Mouse (Mus musculus): ENCODE measurements around the gene 8030411F24Rik. TPM values are rescaled to one million over a fixed set of nuclear protein-coding genes. Genes with fewer than 3 reads are reported as not detected.
A peak's percentile ranks its signal among the peaks of the same experiment; 100 is the strongest.
"Not testable (repeated sequence)": the region's sequence is repeated elsewhere in the genome, so short reads cannot be mapped to it uniquely, and the experiment has no call there.

The 8030411F24Rik gene
- not detected in 2 replicates for polyA plus RNA-seq (2012; rRNA removed)

DNA sequence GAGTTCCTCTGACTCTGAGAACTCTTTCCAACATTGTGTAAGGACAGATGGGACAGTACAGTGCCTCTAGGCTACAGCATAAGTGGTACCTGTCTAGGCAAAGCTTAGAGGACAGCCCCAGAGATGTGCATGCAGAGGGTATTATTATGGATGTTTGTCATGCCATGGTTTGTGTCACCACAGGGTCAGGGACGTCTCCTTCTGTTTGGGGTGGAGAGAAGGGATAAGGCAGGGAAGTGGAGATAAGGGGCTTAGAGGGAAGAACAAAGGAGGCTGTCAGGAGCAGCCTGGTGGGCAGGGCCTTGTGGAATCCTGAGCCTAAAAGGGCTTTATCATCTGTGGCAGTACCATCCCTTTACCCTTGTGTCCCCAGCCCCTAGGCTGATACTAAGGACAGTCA is at the start of gene 8030411F24Rik:
Gene 8030411F24Rik, plus strand, starts transcription at position 301 of the 400 bp plus-strand sequence.
- TF ChIP-seq POLR2A (IDR thresholded peaks at IDR 0.05; ENCODE audit: borderline replicate concordance, extremely low read depth, insufficient read depth, insufficient read length, poor library complexity, severe bottlenecking): no peak
- TF ChIP-seq CTCF (IDR thresholded peaks at IDR 0.05; ENCODE audit: borderline replicate concordance, extremely low read depth, insufficient read depth, insufficient read length): no peak
- no peak for DNase-seq (ENCODE audit: low read depth)

DNA sequence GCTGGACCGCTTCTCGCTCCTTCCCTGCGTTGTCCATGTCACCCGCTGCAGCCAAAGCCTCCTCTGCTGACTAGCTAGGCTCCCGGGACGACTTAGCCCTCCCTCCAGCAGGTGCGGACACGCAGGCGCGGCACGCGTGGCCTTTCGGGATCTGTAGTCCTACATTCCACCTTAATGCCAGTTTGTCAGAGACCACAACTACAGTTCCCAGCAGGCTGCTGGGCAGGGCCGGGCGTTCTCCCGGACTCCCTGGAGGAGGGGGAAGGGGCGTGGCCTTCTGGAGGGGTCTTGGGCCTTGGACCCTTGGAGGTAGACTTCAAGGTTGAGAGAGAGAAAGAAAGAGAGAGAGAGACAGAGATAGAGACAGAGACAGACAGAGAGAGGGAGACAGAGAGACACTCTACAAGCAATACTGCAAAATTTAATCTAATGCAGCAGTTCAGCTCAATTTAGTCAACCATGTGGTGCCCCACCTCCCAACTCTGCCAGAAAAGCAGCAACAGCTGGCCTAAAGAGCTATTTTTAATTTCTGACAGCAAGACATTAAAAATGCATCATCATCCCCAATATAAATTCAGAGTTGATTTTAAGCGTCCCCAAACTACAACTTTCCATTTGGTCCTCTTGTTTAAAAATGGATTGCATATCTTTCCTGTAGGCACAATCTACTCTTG is 49.3 kb upstream of the 8030411F24Rik start, which contains the start of gene Napb:
Gene Napb, minus strand, starts transcription at position 141 of the 674 bp plus-strand sequence.
- TF ChIP-seq POLR2A (IDR thresholded peaks at IDR 0.05; ENCODE audit: borderline replicate concordance, extremely low read depth, insufficient read depth, insufficient read length, poor library complexity, severe bottlenecking): peak; percentile 57; the same call in 1 of the 2 replicates
- no peak for TF ChIP-seq CTCF (IDR thresholded peaks at IDR 0.05; ENCODE audit: borderline replicate concordance, extremely low read depth, insufficient read depth, insufficient read length)

DNA sequence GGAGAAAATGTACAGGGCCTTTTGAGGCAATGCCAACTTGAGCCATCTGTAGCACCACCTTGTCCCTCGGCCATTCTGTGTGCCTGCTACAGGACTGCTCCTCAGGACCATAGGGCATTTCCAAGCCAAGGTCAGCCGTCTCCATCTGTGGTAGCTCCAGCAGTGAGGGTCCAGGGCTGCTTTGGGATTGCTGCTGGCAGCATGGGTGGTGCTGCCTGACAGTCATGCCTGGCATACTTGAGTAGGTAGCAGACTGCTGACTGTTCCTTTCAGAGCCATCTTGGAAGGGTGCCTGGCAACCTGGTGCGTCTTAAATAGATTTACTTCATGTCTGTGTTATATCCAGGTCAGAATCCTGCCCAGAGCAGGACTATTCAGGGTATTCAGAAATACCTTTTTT is 38.8 kb upstream of the 8030411F24Rik start:
- TF ChIP-seq POLR2A (IDR thresholded peaks at IDR 0.05; ENCODE audit: borderline replicate concordance, extremely low read depth, insufficient read depth, insufficient read length, poor library complexity, severe bottlenecking) (no peak), CTCF (IDR thresholded peaks at IDR 0.05; ENCODE audit: borderline replicate concordance, extremely low read depth, insufficient read depth, insufficient read length) (no peak)
- DNase-seq (ENCODE audit: low read depth): peak; percentile 77

More for the DNA sequence above, 49.3 kb upstream of the 8030411F24Rik start, which contains the start of gene Napb:
- peak; percentile 99 for DNase-seq (ENCODE audit: low read depth)

DNA sequence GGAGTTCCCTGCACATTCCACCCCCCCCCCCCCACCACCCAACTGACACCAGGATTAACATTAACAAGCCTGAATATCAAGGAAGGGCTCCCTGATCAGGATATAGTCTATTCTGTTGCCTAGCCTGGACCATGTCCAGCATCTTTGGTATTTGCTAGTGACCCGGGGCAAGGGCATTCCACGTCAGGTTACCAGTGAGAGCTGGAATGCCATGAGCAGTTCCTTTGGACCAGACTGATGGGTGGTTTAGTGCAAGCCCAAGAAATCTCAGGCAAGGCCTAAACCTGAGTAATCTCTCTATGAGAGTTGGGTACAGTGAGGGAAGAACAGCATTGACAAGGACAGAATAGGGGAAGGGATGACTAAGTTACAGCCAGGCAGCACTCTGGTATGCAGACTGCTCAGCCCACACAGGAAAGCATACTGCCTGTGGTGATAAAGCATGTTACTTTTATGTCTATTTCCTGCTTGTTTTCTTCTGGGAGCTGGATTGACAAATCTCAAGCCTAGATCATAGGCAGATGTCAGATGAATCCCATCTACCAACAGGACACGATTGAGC is 37.9 kb upstream of the 8030411F24Rik start:
- TF ChIP-seq CTCF (IDR thresholded peaks at IDR 0.05; ENCODE audit: borderline replicate concordance, extremely low read depth, insufficient read depth, insufficient read length) (no peak), POLR2A (IDR thresholded peaks at IDR 0.05; ENCODE audit: borderline replicate concordance, extremely low read depth, insufficient read depth, insufficient read length, poor library complexity, severe bottlenecking) (no peak)
- no peak for DNase-seq (ENCODE audit: low read depth)

DNA sequence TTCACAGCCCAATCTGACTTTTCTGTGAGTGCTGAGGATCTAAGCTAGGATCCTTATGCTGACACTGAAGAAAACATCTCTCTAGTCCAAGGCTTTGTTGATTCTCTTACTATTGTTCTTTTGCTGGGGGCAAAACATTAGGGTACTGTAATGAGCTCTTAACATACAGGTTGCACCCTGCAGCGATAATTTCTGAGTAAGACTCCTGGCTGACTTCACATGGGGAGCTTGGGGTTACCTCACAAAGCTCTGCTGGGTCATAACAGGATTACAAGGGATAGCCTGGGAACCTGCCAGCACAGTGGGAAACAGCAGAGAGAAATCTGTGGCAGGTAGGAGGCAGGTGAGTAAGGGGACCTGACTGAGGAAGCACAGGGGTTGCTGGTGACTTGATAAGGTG is 31.8 kb upstream of the 8030411F24Rik start, which contains the start of gene Cstl1:
Gene Cstl1, plus strand, starts transcription at position 301 of the 400 bp plus-strand sequence.
- DNase-seq (ENCODE audit: low read depth): no peak
- TF ChIP-seq POLR2A (IDR thresholded peaks at IDR 0.05; ENCODE audit: borderline replicate concordance, extremely low read depth, insufficient read depth, insufficient read length, poor library complexity, severe bottlenecking) (no peak), CTCF (IDR thresholded peaks at IDR 0.05; ENCODE audit: borderline replicate concordance, extremely low read depth, insufficient read depth, insufficient read length) (no peak)

DNA sequence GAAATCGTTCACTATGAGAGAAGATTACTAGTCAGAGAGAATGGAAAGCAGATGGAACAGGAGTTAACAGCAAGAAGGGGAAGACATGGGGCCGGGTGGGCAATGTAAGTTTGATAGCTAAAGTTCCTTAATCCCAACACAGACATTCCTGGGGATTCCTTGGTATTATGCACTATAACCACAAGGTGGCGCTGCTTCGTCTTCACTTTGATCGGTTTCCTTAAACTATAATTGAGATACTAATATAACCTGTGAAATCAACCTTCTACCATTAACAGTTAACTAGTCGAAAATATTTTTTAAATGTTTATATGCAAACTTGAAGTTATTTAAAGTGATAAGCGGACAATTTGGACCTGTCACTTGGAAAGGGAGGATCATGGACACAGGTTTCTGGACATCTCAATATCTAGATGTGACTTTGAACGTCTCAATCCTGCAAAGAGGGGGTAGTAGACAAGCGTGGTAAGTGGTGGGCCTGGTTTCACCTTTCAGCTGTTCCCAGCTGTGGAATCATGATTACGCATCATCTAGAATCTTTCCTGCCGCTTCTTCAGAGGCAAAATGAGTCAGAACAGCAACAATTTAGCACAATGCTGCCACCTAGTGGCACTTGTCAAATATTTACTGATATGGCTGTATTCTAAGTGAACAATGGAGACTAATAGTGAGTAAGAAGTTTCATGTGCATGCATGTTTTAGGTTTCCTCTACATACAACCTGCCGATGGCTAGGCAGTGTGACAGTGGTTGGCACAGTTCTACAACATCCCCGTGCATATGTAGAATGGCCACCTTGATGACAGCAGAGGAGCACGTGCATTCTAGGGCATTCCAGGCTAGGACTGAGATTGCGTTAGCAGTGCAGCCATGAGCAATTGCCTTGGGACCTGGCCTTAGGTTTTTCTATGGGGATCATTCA is 29.7 kb upstream of the 8030411F24Rik start:
- TF ChIP-seq POLR2A (IDR thresholded peaks at IDR 0.05; ENCODE audit: borderline replicate concordance, extremely low read depth, insufficient read depth, insufficient read length, poor library complexity, severe bottlenecking) (no peak), CTCF (IDR thresholded peaks at IDR 0.05; ENCODE audit: borderline replicate concordance, extremely low read depth, insufficient read depth, insufficient read length) (peak; percentile 63; the same call in 1 of the 2 replicates)
- peak; percentile 95 for DNase-seq (ENCODE audit: low read depth)

DNA sequence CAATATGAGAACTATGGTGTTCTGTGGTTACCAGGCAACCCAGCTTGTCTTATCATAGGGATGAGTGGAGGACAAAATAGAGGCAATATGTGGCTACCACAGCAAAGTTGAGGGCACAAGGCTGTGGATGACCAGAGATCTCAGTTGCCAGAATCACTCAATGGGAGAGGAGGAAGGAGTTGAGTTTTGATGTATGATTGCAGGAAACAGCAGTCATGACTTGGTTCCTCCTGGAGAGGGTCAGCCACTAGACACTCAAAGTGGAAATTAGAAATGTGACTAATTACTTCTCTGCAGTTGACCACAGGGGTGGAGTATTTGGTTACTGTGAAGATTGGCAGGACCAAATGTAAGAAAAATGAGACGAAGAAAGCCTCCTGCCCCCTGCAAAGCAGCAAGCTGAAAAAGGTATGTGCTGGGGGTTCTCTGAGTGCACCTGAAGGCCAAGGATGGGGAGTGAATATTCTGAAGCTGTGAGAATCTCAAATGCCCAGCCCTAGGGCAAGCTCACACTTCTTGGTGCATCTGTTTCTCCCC is 27.4 kb upstream of the 8030411F24Rik start:
- no peak for DNase-seq (ENCODE audit: low read depth)
- TF ChIP-seq CTCF (IDR thresholded peaks at IDR 0.05; ENCODE audit: borderline replicate concordance, extremely low read depth, insufficient read depth, insufficient read length): no peak
- no peak for TF ChIP-seq POLR2A (IDR thresholded peaks at IDR 0.05; ENCODE audit: borderline replicate concordance, extremely low read depth, insufficient read depth, insufficient read length, poor library complexity, severe bottlenecking)

DNA sequence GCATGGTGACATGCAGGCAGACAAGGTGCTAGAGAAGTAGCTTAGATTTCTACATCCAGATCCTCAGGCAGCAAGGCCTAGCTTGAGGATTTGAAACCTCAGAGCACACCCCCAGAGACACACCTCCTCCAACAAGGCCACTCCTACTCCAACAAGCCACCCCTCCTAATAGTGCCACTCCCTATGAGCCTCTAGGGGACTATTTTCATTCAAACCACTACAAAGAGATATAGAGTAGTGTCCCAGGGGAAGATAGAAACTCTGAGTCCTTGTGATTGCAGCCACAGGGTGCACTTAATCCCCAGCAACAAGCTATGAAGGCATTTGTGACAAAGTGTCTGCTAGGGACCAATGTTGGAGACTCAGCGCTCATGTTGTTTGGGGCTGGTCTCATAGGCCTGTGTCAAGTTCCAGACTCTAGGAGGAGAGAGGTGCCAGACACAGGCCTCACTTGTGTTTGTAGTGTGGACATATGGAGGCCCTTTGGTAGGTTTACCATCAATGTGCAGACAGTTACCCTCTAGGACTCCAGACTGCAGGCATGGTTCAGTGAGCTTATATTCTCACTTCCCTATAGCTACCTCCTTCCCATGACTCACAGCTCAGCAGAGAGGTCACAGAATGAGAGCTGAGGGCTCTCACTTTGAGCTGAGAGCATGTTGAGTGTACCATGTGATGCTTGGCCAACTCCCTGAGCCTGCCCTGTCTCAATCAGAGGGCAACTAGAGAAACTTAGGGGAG is 18.0 kb upstream of the 8030411F24Rik start:
- no peak for TF ChIP-seq POLR2A (IDR thresholded peaks at IDR 0.05; ENCODE audit: borderline replicate concordance, extremely low read depth, insufficient read depth, insufficient read length, poor library complexity, severe bottlenecking)
- no peak for TF ChIP-seq CTCF (IDR thresholded peaks at IDR 0.05; ENCODE audit: borderline replicate concordance, extremely low read depth, insufficient read depth, insufficient read length)
- no peak for DNase-seq (ENCODE audit: low read depth)

DNA sequence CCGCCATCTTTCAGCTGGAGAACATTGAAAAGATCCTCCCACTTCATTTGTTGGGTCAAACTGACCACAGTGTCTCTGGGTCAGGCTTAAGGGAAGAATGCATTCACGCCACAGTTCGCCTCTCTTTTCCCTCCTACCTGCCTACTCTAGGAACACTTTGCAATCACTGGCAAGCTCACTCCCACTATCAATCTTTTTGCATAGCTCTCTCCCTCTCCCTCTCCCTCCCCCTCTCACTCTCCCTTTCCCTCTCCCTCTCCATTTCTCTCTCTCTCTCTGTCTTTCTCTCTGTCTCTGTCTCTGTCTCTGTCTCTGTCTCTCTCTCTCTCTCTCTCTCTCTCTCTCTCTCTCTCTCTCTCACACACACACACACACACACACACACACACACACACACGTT is 10.4 kb upstream of the 8030411F24Rik start, which contains the start of gene Cst11:
Gene Cst11, minus strand, starts transcription at position 101 of the 400 bp plus-strand sequence.
- DNase-seq (ENCODE audit: low read depth): not testable (repeated sequence)

DNA sequence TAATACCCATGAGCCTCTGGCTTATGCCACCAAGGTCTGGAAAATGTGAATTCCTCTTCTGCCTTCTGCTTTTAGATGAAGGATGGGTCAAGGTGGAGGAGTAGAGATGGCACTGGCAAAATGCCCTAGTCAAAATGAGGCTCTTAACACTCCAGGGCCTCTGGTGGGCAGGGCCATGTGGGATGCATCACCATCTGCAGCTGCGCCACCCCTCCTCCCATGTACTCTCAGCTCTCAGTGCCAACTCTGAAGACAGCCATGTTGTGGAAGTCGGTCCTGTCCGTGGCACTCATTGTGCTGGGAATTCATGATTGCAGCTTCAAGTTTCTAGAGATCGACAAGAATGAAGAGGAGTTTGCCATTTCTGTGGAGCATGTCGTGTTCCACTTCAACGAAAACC is 7.3 kb downstream of the 8030411F24Rik start, which contains the start of gene Cst12:
Gene Cst12, plus strand, starts transcription at position 220 of the 400 bp plus-strand sequence.
- no peak for DNase-seq (ENCODE audit: low read depth)
- TF ChIP-seq POLR2A (IDR thresholded peaks at IDR 0.05; ENCODE audit: borderline replicate concordance, extremely low read depth, insufficient read depth, insufficient read length, poor library complexity, severe bottlenecking) (no peak), CTCF (IDR thresholded peaks at IDR 0.05; ENCODE audit: borderline replicate concordance, extremely low read depth, insufficient read depth, insufficient read length) (no peak)
